Mouse (Mus musculus) MEL (cell line): ENCODE measurements around the gene Upb1. TPM values are rescaled to one million over a fixed set of nuclear protein-coding genes. Genes with fewer than 3 reads are reported as not detected.
"Not testable (repeated sequence)": the region's sequence is repeated elsewhere in the genome, so short reads cannot be mapped to it uniquely, and the experiment has no call there.

ENCODE experiments used
- DNase-seq: peaks from one replicate; pipeline ENCODE4 v3.0.0; 2011; ENCODE audit warnings: low read depth, low spot score
- H3K27ac ChIP-seq: 2 replicates; pipeline ENCODE4 v1.5.1; 2012; ENCODE audit warnings: low read depth, mild to moderate bottlenecking, control low read depth, low read length, moderate library complexity; ENCODE audit not compliant: control insufficient read depth
- H3K27me3 ChIP-seq, 2 experiments: fragments of 150-350 bp in 1 of 2; sonication (generic) in 1 of 2; 2 replicates each; pipeline ENCODE4 v1.6.1; 2012; ENCODE audit warnings: low read length in 2 of 2, mild to moderate bottlenecking in 2 of 2, improper control_type of control experiment in 1 of 2, moderate library complexity in 1 of 2; ENCODE audit not compliant: insufficient read depth in 2 of 2, control insufficient read depth in 1 of 2
- H3K36me3 ChIP-seq, 2 experiments: 2 replicates each; pipeline ENCODE4 v1.6.1; 2012 to 2014; ENCODE audit warnings: low read length in 2 of 2, improper control_type of control experiment in 1 of 2, inconsistent platforms in 1 of 2, mild to moderate bottlenecking in 1 of 2; ENCODE audit not compliant: insufficient read depth in 2 of 2, control insufficient read depth in 1 of 2
- H3K4me1 ChIP-seq, 2 experiments: fragments of 150-350 bp in 1 of 2; sonication (generic) in 1 of 2; 2 replicates each; pipeline ENCODE4 v1.6.1; 2012; ENCODE audit warnings: low read length in 2 of 2, improper control_type of control experiment in 1 of 2, mild to moderate bottlenecking in 1 of 2; ENCODE audit not compliant: insufficient read depth in 2 of 2, control insufficient read depth in 1 of 2
- H3K4me3 ChIP-seq, 2 experiments: fragments of 150-350 bp in 1 of 2; sonication (generic) in 1 of 2; 2 replicates each; pipeline ENCODE4 v1.5.1; 2012; ENCODE audit warnings: low read depth in 2 of 2, low read length in 2 of 2, mild to moderate bottlenecking in 2 of 2, moderate library complexity in 2 of 2, control low read depth in 1 of 2, improper control_type of control experiment in 1 of 2; ENCODE audit not compliant: control insufficient read depth in 1 of 2, insufficient read depth in 1 of 2
- H3K79me2 ChIP-seq: 2 replicates; pipeline ENCODE4 v1.6.1; 2012; ENCODE audit warnings: mild to moderate bottlenecking, low read length, moderate library complexity; ENCODE audit not compliant: control insufficient read depth, poor library complexity, insufficient read depth
- H3K9ac ChIP-seq: 2 replicates; pipeline ENCODE4 v1.6.1; 2012; ENCODE audit warnings: low read depth, mild to moderate bottlenecking, control low read depth, low read length, moderate library complexity; ENCODE audit not compliant: control insufficient read depth, poor library complexity, severe bottlenecking
- H3K9me3 ChIP-seq: fragments of 150-350 bp; sonication (generic); replicated peaks from 2 replicates; pipeline ENCODE4 v1.6.1; 2012; ENCODE audit warnings: mild to moderate bottlenecking, low read length, improper control_type of control experiment, moderate library complexity; ENCODE audit not compliant: insufficient read depth
- BHLHE40 ChIP-seq: IDR thresholded peaks from 2 replicates; pipeline ENCODE4 v1.6.1; 2012; ENCODE audit warnings: low read depth, mild to moderate bottlenecking, inconsistent platforms, low read length, improper control_type of control experiment, borderline replicate concordance
- CHD1 ChIP-seq: IDR thresholded peaks from 2 replicates; pipeline ENCODE4 v1.6.1; 2012; ENCODE audit warnings: low read depth, mild to moderate bottlenecking, inconsistent platforms, low read length, improper control_type of control experiment
- CTCF ChIP-seq, 3 experiments: IDR thresholded peaks in 2 of 3; conservative IDR thresholded peaks in 1 of 3; 2 replicates each; pipeline ENCODE4 v1.5.1; 2011 to 2012; ENCODE audit warnings: low read length in 3 of 3, low read depth in 2 of 3, mild to moderate bottlenecking in 2 of 3, improper control_type of control experiment in 1 of 3, inconsistent platforms in 1 of 3, mixed read lengths in 1 of 3, moderate library complexity in 1 of 3; ENCODE audit not compliant: control insufficient read depth in 1 of 3, insufficient read depth in 1 of 3, poor library complexity in 1 of 3, severe bottlenecking in 1 of 3
- ELF1 ChIP-seq: IDR thresholded peaks from 2 replicates; pipeline ENCODE4 v1.6.1; 2014; ENCODE audit warnings: low read depth, mild to moderate bottlenecking, inconsistent platforms, low read length, improper control_type of control experiment, moderate library complexity
- ETS1 ChIP-seq: IDR thresholded peaks from 2 replicates; pipeline ENCODE4 v1.6.1; 2012; ENCODE audit warnings: low read depth, mild to moderate bottlenecking, inconsistent platforms, low read length, improper control_type of control experiment, moderate library complexity
- GABPA ChIP-seq: IDR thresholded peaks from 2 replicates; pipeline ENCODE4 v1.6.1; 2012; ENCODE audit warnings: low read depth, mild to moderate bottlenecking, inconsistent platforms, low read length, improper control_type of control experiment, moderate library complexity
- GATA1 ChIP-seq: IDR thresholded peaks from 2 replicates; pipeline ENCODE4 v1.6.1; 2011; ENCODE audit warnings: low read depth, low read length, improper control_type of control experiment
- HCFC1 ChIP-seq: IDR thresholded peaks from 2 replicates; pipeline ENCODE4 v1.6.1; 2012; ENCODE audit warnings: low read depth, mild to moderate bottlenecking, inconsistent platforms, low read length, improper control_type of control experiment, moderate library complexity
- JUND ChIP-seq: IDR thresholded peaks from 2 replicates; pipeline ENCODE4 v1.6.1; 2011; ENCODE audit warnings: low read depth, mild to moderate bottlenecking, improper control_type of control experiment, low read length
- KAT2A ChIP-seq: conservative IDR thresholded peaks from 2 replicates; pipeline ENCODE4 v1.6.1; 2012; ENCODE audit warnings: low read depth, low read length, improper control_type of control experiment, inconsistent platforms
- MAFK ChIP-seq: IDR thresholded peaks from 2 replicates; pipeline ENCODE4 v1.6.1; 2011; ENCODE audit warnings: low read depth, mild to moderate bottlenecking, low read length, improper control_type of control experiment, borderline replicate concordance
- MAX ChIP-seq: IDR thresholded peaks from 2 replicates; pipeline ENCODE4 v1.6.1; 2011; ENCODE audit warnings: low read length, improper control_type of control experiment
- MYC ChIP-seq: IDR thresholded peaks from 2 replicates; pipeline ENCODE4 v1.6.1; 2011; ENCODE audit warnings: low read depth, mild to moderate bottlenecking, low read length, improper control_type of control experiment, moderate library complexity
- NELFE ChIP-seq: IDR thresholded peaks from 2 replicates; pipeline ENCODE4 v1.6.1; 2011; ENCODE audit warnings: low read depth, low read length, improper control_type of control experiment
- NRF1 ChIP-seq: IDR thresholded peaks from 2 replicates; pipeline ENCODE4 v1.6.1; 2014; ENCODE audit warnings: low read depth, mild to moderate bottlenecking, inconsistent platforms, low read length, improper control_type of control experiment, moderate library complexity; ENCODE audit not compliant: poor library complexity, insufficient read depth, severe bottlenecking
- POLR2AphosphoS5 ChIP-seq: IDR thresholded peaks from 2 replicates; pipeline ENCODE4 v1.6.1; 2012; ENCODE audit warnings: low read depth, borderline replicate concordance, mild to moderate bottlenecking, inconsistent platforms, low read length, moderate library complexity, mixed read lengths
- RAD21 ChIP-seq: IDR thresholded peaks from 2 replicates; pipeline ENCODE4 v1.6.1; 2011; ENCODE audit warnings: mild to moderate bottlenecking, low read depth, low read length, improper control_type of control experiment
- RCOR1 ChIP-seq: IDR thresholded peaks from 2 replicates; pipeline ENCODE4 v1.6.1; 2012; ENCODE audit warnings: low read depth, mild to moderate bottlenecking, inconsistent platforms, low read length, improper control_type of control experiment
- TCF12 ChIP-seq: IDR thresholded peaks from 2 replicates; pipeline ENCODE4 v1.6.1; 2014; ENCODE audit warnings: low read depth, mild to moderate bottlenecking, inconsistent platforms, low read length, improper control_type of control experiment, moderate library complexity
- USF1 ChIP-seq: IDR thresholded peaks from 2 replicates; pipeline ENCODE4 v1.6.1; 2014; ENCODE audit warnings: low read depth, mild to moderate bottlenecking, inconsistent platforms, low read length, improper control_type of control experiment, moderate library complexity
- USF2 ChIP-seq, 2 experiments: IDR thresholded peaks; 2 replicates each; pipeline ENCODE4 v1.6.1; 2011 to 2012; ENCODE audit warnings: improper control_type of control experiment in 2 of 2, low read length in 2 of 2, borderline replicate concordance in 1 of 2, inconsistent platforms in 1 of 2, low read depth in 1 of 2, mild to moderate bottlenecking in 1 of 2; ENCODE audit not compliant: insufficient read depth in 1 of 2
- ZMIZ1 ChIP-seq: IDR thresholded peaks from 2 replicates; pipeline ENCODE4 v1.6.1; 2012; ENCODE audit warnings: low read depth, mild to moderate bottlenecking, inconsistent platforms, low read length, improper control_type of control experiment, moderate library complexity
- ZNF384 ChIP-seq: IDR thresholded peaks from 2 replicates; pipeline ENCODE4 v1.6.1; 2012; ENCODE audit warnings: low read depth, mild to moderate bottlenecking, inconsistent platforms, low read length, improper control_type of control experiment
- polyA plus RNA-seq, 2 experiments: library from polyadenylated mRNA; stranded (reverse) in 1 of 2; unstranded in 1 of 2; fragments of >175 nt in 1 of 2; fragments of >200 nt in 1 of 2; gene quantifications; 2 replicates each; pipeline versions ENCODE4 v1.2.1 to v1.2.4; 2012; ENCODE audit warnings: low replicate concordance in 2 of 2, low read depth in 1 of 2; ENCODE audit not compliant: insufficient read length in 2 of 2, insufficient read depth in 1 of 2, missing spikeins in 1 of 2
- total RNA-seq: library from RNA; depleted of rRNA; stranded (reverse); fragments of 300-350 nt; gene quantifications from 2 replicates; pipeline ENCODE4 v1.2.3, GENCODE M21; 2012

Gene Upb1
- total and polyA plus RNA-seq, 3 experiments, result 0.03 TPM; not detected in 2

DNA sequence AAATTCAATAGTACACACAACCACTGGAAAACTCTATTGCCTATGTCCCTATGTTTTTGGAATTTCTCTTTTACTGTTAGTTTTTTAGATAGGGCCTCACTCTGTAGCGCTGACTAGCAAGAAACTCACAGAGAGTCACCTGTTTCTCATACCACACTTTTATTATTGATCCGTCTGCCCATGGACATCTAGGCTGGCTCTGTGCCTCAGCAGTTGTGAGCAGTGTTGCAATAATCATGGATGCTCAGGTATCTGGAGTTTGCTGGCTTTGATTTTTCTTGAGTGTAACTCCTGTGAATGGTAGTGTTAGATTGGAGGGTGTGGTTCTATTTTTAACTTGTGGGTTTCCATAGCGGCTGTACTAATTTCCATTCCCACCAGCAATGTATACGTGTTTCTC lies 45.6 kb upstream of the Upb1 start:
- Histone ChIP-seq H3K9ac (no peak overlapping the region), H3K4me1 (no peaks in the 10 kb centered on the region), H3K4me3 (no peak overlapping the region), H3K36me3 (no peaks in the 10 kb centered on the region), H3K79me2 (no peaks in the 10 kb centered on the region), H3K27me3 (peaks cover 0 to 6% of the 10 kb centered on the region in 2 experiments; a peak in 3 of 4 replicates), H3K27ac (no peak overlapping the region), H3K9me3 (no peaks in the 10 kb centered on the region)
- TF ChIP-seq MAFK (no peak), GABPA (no peak), BHLHE40 (no peak), JUND (no peak), GATA1 (no peak), HCFC1 (no peak), MAX (no peak)
- DNase-seq, result no peak

DNA sequence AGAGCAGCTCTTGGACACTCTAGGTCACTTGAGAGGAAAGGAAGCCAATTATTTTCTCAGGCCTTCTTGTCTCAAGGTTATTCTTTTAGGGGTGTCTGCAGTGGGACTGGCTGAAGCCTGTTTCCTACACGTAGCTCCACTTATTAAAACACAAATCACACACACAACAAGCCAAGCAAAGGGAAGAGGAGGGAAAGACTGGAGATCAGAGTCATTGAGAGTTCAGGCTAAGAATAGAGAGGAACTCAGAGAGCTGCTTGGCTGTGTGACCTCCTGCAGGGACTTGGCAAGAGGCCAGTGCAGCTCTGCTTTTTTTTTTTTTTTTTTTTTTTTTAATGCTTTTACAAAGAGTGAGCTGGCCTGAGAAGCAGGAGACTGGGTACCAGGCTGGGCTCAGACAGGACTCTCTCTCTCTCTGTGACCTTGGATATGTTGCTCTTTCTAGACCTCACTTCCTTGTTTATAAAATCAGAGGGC lies 36.7 kb upstream of the Upb1 start:
- H3K27me3 ChIP-seq, H3K27ac ChIP-seq, H3K79me2 ChIP-seq, H3K36me3 ChIP-seq, H3K9me3 ChIP-seq, H3K9ac ChIP-seq: not testable (repeated sequence)
- TF ChIP-seq ZNF384 (peak; percentile 96), ELF1 (0 out of 2 replicates have a peak, but pooled peaks have one; percentile 14), HCFC1 (0 out of 2 replicates have a peak, but pooled peaks have one; percentile 18)
- TF ChIP-seq, all 39 proteins: peak for 3; not testable (repeated sequence) for 36
- H3K4me1 ChIP-seq, result not testable (repeated sequence)
- H3K4me3 ChIP-seq, result peak overlapping the region; percentile 89 to 99; a peak in 2 of 4 replicates
- DNase-seq, result peak; percentile 68

DNA sequence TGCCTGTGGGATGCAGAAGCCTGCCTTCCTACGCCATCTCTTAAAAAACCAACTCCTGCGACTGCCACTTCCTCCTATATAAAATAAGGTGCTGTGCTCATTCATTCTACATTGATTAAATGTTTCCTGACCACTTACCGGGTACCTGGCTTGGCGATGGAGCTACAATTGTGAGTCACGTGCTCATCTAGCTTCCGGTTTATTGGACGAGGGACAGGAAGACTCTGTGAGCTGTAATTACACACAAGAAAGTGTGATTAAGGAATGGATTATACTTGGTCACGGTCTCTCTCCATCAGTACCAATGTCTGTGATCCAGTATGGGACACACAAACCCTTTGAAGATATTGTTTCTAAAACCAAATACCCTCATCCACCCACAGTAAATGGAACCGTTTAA lies 36.1 kb upstream of the Upb1 start:
- peak overlapping the region; percentile 58; the same call in 1 of the 2 replicates for H3K9ac ChIP-seq
- peak overlapping the region; percentile 55 for H3K27ac ChIP-seq
- H3K79me2 ChIP-seq, result peaks cover 2% of the 10 kb centered on the region; the same call in 1 of the 2 replicates
- peaks cover 0 to 5% of the 10 kb centered on the region in 2 experiments; a peak in 2 of 4 replicates for H3K36me3 ChIP-seq
- TF ChIP-seq POLR2AphosphoS5 (no peak), USF2 (IDR thresholded peaks at IDR 0.05; ENCODE audit: borderline replicate concordance in 1 of 2, insufficient read depth in 1 of 2, low read depth in 1 of 2, low read length in 2 of 2) (peak in 1 of 2 experiments; percentile 76; a peak in 2 of 4 replicates), RAD21 (no peak), MYC (no peak), GABPA (no peak), BHLHE40 (peak; percentile 40; the same call in 1 of the 2 replicates), USF1 (peak; percentile 92), ZMIZ1 (no peak), NRF1 (no peak), NELFE (no peak), CTCF (IDR thresholded peaks at IDR 0.05 in 2 of 3, conservative IDR thresholded peaks at IDR 0.05 in 1 of 3; ENCODE audit: control insufficient read depth in 1 of 3, insufficient read depth in 1 of 3, low read depth in 2 of 3, low read length in 3 of 3, poor library complexity in 1 of 3, severe bottlenecking in 1 of 3) (no peak), ETS1 (no peak), MAX (peak; percentile 88), GATA1 (no peak), RCOR1 (no peak), CHD1 (no peak), KAT2A (no peak), TCF12 (no peak), ZNF384 (no peak)
- peak; percentile 66 for DNase-seq
- no peaks in the 10 kb centered on the region for H3K9me3 ChIP-seq
- peaks cover 0 to 6% of the 10 kb centered on the region in 2 experiments; a peak in 3 of 4 replicates for H3K4me1 ChIP-seq
- peaks cover 2 to 4% of the 10 kb centered on the region in 2 experiments; a peak in 3 of 4 replicates for H3K27me3 ChIP-seq
- H3K4me3 ChIP-seq, result peak overlapping the region; percentile 89 to 99
